ENCODE assay signal across 8 mouse cellular contexts in the genomic region with DNA sequence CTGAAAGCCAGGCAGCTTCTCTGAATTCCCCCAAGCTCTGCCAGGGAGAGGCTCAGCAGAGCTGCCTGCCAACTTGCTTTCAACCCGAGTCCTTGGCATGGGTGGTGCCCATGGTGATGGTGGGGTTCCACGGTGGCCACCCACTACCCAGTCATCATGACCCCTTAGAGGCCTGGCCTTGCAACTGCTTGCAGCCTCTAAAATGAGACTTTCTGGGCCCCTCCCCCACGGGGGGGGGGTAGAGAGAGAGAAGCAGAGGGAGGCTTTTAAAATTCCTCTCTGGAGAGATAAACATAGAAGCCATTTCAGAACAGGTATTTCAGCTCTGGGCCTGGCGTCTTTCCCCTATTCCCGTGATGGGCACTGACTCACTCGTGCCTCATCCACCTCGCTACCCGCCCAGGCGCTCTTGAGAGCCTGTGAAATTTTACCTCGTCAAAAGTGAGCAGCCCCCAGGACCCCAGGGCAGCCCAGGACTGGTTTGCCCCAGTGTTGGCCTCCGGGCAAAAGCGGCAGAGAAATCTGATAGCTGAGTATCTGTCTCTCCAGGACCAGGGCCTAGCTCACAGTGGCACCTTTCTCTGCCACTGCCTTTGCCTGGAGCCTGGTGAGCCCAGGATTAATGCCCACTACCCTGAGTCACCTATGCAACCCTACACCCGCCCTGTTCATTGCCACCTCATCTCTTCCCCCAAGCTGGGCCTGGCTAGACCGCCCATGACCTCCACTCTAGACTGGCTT. TPM values are rescaled to one million over a fixed set of nuclear protein-coding genes. Genes with fewer than 3 reads are reported as not detected.
DNase-seq lines count a peak whose midpoint lies in the region; ATAC-seq and TF ChIP-seq lines count a peak whose summit lies in the region.

No protein-coding gene starts in this region.

- peaks cover 7% of the 10 kb centered on the region for H3K4me1 ChIP-seq in brown adipose tissue, adult 24 weeks (ENCODE audit: control insufficient read depth, insufficient read depth, insufficient read length, low read length)
- peaks cover 28% of the 10 kb centered on the region for H3K4me1 ChIP-seq in heart, embryonic 16.5 days (ENCODE audit: control insufficient read depth, insufficient read depth, low read length)
- peaks cover 7% of the 10 kb centered on the region for H3K4me1 ChIP-seq in midbrain, postnatal 0 days (ENCODE audit: insufficient read depth, low read length)
- peaks cover 13% of the 10 kb centered on the region for H3K4me1 ChIP-seq in thymus, adult 2 months (replicated peaks; ENCODE audit: control insufficient read depth, insufficient read depth, low read length)

- peak overlapping the region; percentile 67 for H3K4me3 ChIP-seq in brown adipose tissue, adult 24 weeks (ENCODE audit: insufficient read depth, low read depth, low read length)
- H3K4me3 ChIP-seq in heart, embryonic 16.5 days (ENCODE audit: low read length), result peak overlapping the region; percentile 69
- H3K4me3 ChIP-seq in midbrain, postnatal 0 days (ENCODE audit: low read depth, low read length), result no peak overlapping the region
- H3K4me3 ChIP-seq in thymus, adult 2 months (ENCODE audit: control insufficient read depth, insufficient read depth, low read length), result no peak overlapping the region

- no peak for ATAC-seq in cerebellum, adult (ENCODE audit: insufficient number of reproducible peaks, low FRiP score, low TSS enrichment)
- peak; percentile 6; the same call in 1 of the 2 replicates for ATAC-seq in heart, embryonic 16.5 days (replicated peaks; ENCODE audit: extremely low read depth, insufficient read depth, low FRiP score)
- ATAC-seq in midbrain, postnatal 0 days (ENCODE audit: low FRiP score), result no peak

- peak overlapping the region; percentile 98 for H3K4me2 ChIP-seq in heart, embryonic 16.5 days (ENCODE audit: low read depth, low read length)
- peak overlapping the region; percentile 88 for H3K4me2 ChIP-seq in midbrain, postnatal 0 days (ENCODE audit: low read depth, low read length, poor library complexity, severe bottlenecking)

- no peaks in the 10 kb centered on the region for H3K27me3 ChIP-seq in heart, embryonic 16.5 days (ENCODE audit: control insufficient read depth, insufficient read depth, low read length)
- H3K27me3 ChIP-seq in midbrain, postnatal 0 days (ENCODE audit: insufficient read depth, low read length), result peaks cover 7% of the 10 kb centered on the region; the same call in 1 of the 2 replicates
- H3K27me3 ChIP-seq in thymus, adult 2 months (ENCODE audit: control insufficient read depth, insufficient read depth, low read length), result peaks cover 21% of the 10 kb centered on the region

- peak overlapping the region; percentile 99 for H3K27ac ChIP-seq in brown adipose tissue, adult 24 weeks (replicated peaks; ENCODE audit: low read depth, low read length)
- peak overlapping the region; percentile 91 for H3K27ac ChIP-seq in heart, embryonic 16.5 days (ENCODE audit: low read length)
- no peak overlapping the region for H3K27ac ChIP-seq in midbrain, postnatal 0 days (ENCODE audit: low read depth, low read length)
- no peak overlapping the region for H3K27ac ChIP-seq in thymus, adult 2 months (ENCODE audit: control insufficient read depth, insufficient read depth, low read length)

- H3K36me3 ChIP-seq in heart, embryonic 16.5 days (ENCODE audit: control insufficient read depth, insufficient read depth), result peaks cover 15% of the 10 kb centered on the region
- no peaks in the 10 kb centered on the region for H3K36me3 ChIP-seq in midbrain, postnatal 0 days (ENCODE audit: insufficient read depth, low read length)
- no peaks in the 10 kb centered on the region for H3K36me3 ChIP-seq in thymus, adult 2 months (ENCODE audit: control insufficient read depth, insufficient read depth, low read length)

- no peak for TF ChIP-seq POLR2A in thymus, adult 2 months (IDR thresholded peaks at IDR 0.05; ENCODE audit: control insufficient read depth, extremely low read depth, insufficient read depth, low read length, poor library complexity)

- TF ChIP-seq CTCF in midbrain, postnatal 0 days (IDR thresholded peaks at IDR 0.05), result no peak
- TF ChIP-seq CTCF in thymus, adult 2 months (IDR thresholded peaks at IDR 0.05; ENCODE audit: borderline replicate concordance, control insufficient read depth, extremely low read depth, insufficient read depth, low read length, poor library complexity), result no peak

- no peaks in the 10 kb centered on the region for H3K9me3 ChIP-seq in heart, embryonic 16.5 days (replicated peaks; ENCODE audit: control insufficient read depth, low read length)
- no peaks in the 10 kb centered on the region for H3K9me3 ChIP-seq in midbrain, postnatal 0 days (ENCODE audit: low read length)

- 23% methylated on average over 14 of the region's 14 CpGs for WGBS in heart, embryonic 16.5 days
- 62% methylated on average over 14 of the region's 14 CpGs for WGBS in midbrain, postnatal 0 days
- WGBS in thymus, adult 2 months, result 77% methylated on average over 14 of the region's 14 CpGs

- DNase-seq in cerebellum, adult 18-20 months, result peak; percentile 21 to 36
- peak; percentile 41 to 65 for DNase-seq in kidney, postnatal 36 days
- DNase-seq in midbrain, postnatal 0 days (ENCODE audit: low spot score), result no peak
- DNase-seq in thymus, adult 2 months, result no peak
- no peak for DNase-seq in retina, postnatal 1 day

- peak overlapping the region; percentile 83 for H3K9ac ChIP-seq in heart, embryonic 16.5 days (ENCODE audit: low read length)
- H3K9ac ChIP-seq in midbrain, postnatal 0 days (replicated peaks; ENCODE audit: low read length, poor library complexity, severe bottlenecking), result no peak overlapping the region

RNA-seq across cellular contexts. Expression of a gene that starts 3.5 kb away (rescaled TPM):
- 5.6 and 6.3 TPM in 2 replicates for polyA plus RNA-seq in brown adipose tissue, adult 24 weeks (2012; ENCODE audit: insufficient read depth, insufficient read length, missing spikeins)
- 34.4 and 45.5 TPM in 2 replicates for polyA plus RNA-seq in heart, embryonic 16.5 days (2015; fragmentation: Nextera tagmentation; extraction: Ambion mirVana)
- 6.6 and 7.1 TPM in 2 replicates for total RNA-seq in midbrain, postnatal 0 days (2014; rRNA removed)
- polyA plus RNA-seq in midbrain, postnatal 0 days (2015; fragmentation: Nextera tagmentation; extraction: Ambion mirVana), result 8.9 and 9.4 TPM in 2 replicates
- polyA plus RNA-seq in thymus, adult 2 months (2012; rRNA removed), result 6.3 and 9.7 TPM in 2 replicates

RNA-seq across cellular contexts. Expression of a gene that starts 7.1 kb away (rescaled TPM):
- 28.3 and 33.1 TPM in 2 replicates for polyA plus RNA-seq in brown adipose tissue, adult 24 weeks (2012; ENCODE audit: insufficient read depth, insufficient read length, missing spikeins)
- 44.8 and 51.1 TPM in 2 replicates for polyA plus RNA-seq in heart, embryonic 16.5 days (2015; fragmentation: Nextera tagmentation; extraction: Ambion mirVana)
- 22.8 and 32.0 TPM in 2 replicates for total RNA-seq in midbrain, postnatal 0 days (2014; rRNA removed)
- polyA plus RNA-seq in midbrain, postnatal 0 days (2015; fragmentation: Nextera tagmentation; extraction: Ambion mirVana), result 42.4 and 48.7 TPM in 2 replicates
- 196 and 251 TPM in 2 replicates for polyA plus RNA-seq in thymus, adult 2 months (2012; rRNA removed)

RNA-seq across cellular contexts. Expression of a gene that starts 18.3 kb away (rescaled TPM):
- polyA plus RNA-seq in brown adipose tissue, adult 24 weeks (2012; ENCODE audit: insufficient read depth, insufficient read length, missing spikeins), result 125 and 130 TPM in 2 replicates
- polyA plus RNA-seq in heart, embryonic 16.5 days (2015; fragmentation: Nextera tagmentation; extraction: Ambion mirVana), result 65.3 and 79.6 TPM in 2 replicates
- 198 and 223 TPM in 2 replicates for total RNA-seq in midbrain, postnatal 0 days (2014; rRNA removed)
- 69.4 and 81.1 TPM in 2 replicates for polyA plus RNA-seq in midbrain, postnatal 0 days (2015; fragmentation: Nextera tagmentation; extraction: Ambion mirVana)
- polyA plus RNA-seq in thymus, adult 2 months (2012; rRNA removed), result 477 and 588 TPM in 2 replicates

RNA-seq across cellular contexts. Expression of a gene that starts 31.3 kb away (rescaled TPM):
- polyA plus RNA-seq in brown adipose tissue, adult 24 weeks (2012; ENCODE audit: insufficient read depth, insufficient read length, missing spikeins), result not detected in 2 replicates
- polyA plus RNA-seq in heart, embryonic 16.5 days (2015; fragmentation: Nextera tagmentation; extraction: Ambion mirVana), result 1.1 and 1.3 TPM in 2 replicates
- 112 and 124 TPM in 2 replicates for total RNA-seq in midbrain, postnatal 0 days (2014; rRNA removed)
- 69.1 TPM in 2 replicates for polyA plus RNA-seq in midbrain, postnatal 0 days (2015; fragmentation: Nextera tagmentation; extraction: Ambion mirVana)
- polyA plus RNA-seq in thymus, adult 2 months (2012; rRNA removed), result 12.1 and 13.0 TPM in 2 replicates

RNA-seq across cellular contexts. Expression of a gene that starts 31.7 kb away (rescaled TPM):
- 57.6 and 64.8 TPM in 2 replicates for polyA plus RNA-seq in brown adipose tissue, adult 24 weeks (2012; ENCODE audit: insufficient read depth, insufficient read length, missing spikeins)
- 202 and 234 TPM in 2 replicates for polyA plus RNA-seq in heart, embryonic 16.5 days (2015; fragmentation: Nextera tagmentation; extraction: Ambion mirVana)
- 74.7 and 93.9 TPM in 2 replicates for total RNA-seq in midbrain, postnatal 0 days (2014; rRNA removed)
- polyA plus RNA-seq in midbrain, postnatal 0 days (2015; fragmentation: Nextera tagmentation; extraction: Ambion mirVana), result 219 TPM in 2 replicates
- 171 and 183 TPM in 2 replicates for polyA plus RNA-seq in thymus, adult 2 months (2012; rRNA removed)

Comparison
In these comparisons a context has a peak if more than half of its experiments do, and no peak if none do; other contexts are left out.
1. DNase-seq: peak in cerebellum, adult 18-20 months (2 of 2) and kidney, postnatal 36 days (2 of 2); none in midbrain, postnatal 0 days (single experiment), thymus, adult 2 months (single experiment) and retina, postnatal 1 day (single experiment).
2. H3K27ac ChIP-seq: peak in brown adipose tissue, adult 24 weeks (single experiment) and heart, embryonic 16.5 days (single experiment); none in midbrain, postnatal 0 days (single experiment) and thymus, adult 2 months (single experiment).
3. H3K4me3 ChIP-seq: peak in brown adipose tissue, adult 24 weeks (single experiment) and heart, embryonic 16.5 days (single experiment); none in midbrain, postnatal 0 days (single experiment) and thymus, adult 2 months (single experiment).